Mouse (Mus musculus) frontal cortex, postnatal 10 days (tissue): ENCODE results near the gene Gm20388.

Experiments
- DNase-seq, 2 experiments: peaks; one replicate each; pipeline ENCODE4 v3.0.0; 2022; ENCODE audit warnings: low spot score in 2 of 2, mixed read lengths in 1 of 2

The Gm20388 gene

GRCm38 (mm10) chr8:122836696-122837095 is 2926.1 kb downstream of the Gm20388 start:
- no peak for DNase-seq

GRCm38 (mm10) chr8:122844161-122844560 is 2933.5 kb downstream of the Gm20388 start:
- DNase-seq: no peak

GRCm38 (mm10) chr8:122845662-122846061 is 2935.0 kb downstream of the Gm20388 start:
- no peak for DNase-seq

GRCm38 (mm10) chr8:122847829-122848561 is 2937.4 kb downstream of the Gm20388 start, which contains the start of gene Cdh15:
Cdh15 (plus strand) TSS chr8:122847966.
- DNase-seq: no peak

GRCm38 (mm10) chr8:122849152-122849910 is 2938.7 kb downstream of the Gm20388 start:
- no peak for DNase-seq

- no peak for DNase-seq
Observed at GRCm38 (mm10) chr8:122850641-122851240, 2940.1 kb downstream of the Gm20388 start.

GRCm38 (mm10) chr8:122851692-122852545 is 2941.3 kb downstream of the Gm20388 start:
- no peak for DNase-seq

- DNase-seq: no peak
Observed at GRCm38 (mm10) chr8:122852546-122852905, 2941.9 kb downstream of the Gm20388 start.

GRCm38 (mm10) chr8:122853340-122853771 is 2942.7 kb downstream of the Gm20388 start:
- DNase-seq: peak in 1 of 2 experiments; percentile 33

- no peak for DNase-seq
Observed at GRCm38 (mm10) chr8:122854388-122854787, 2943.7 kb downstream of the Gm20388 start.

GRCm38 (mm10) chr8:122855123-122855522 is 2944.5 kb downstream of the Gm20388 start:
- no peak for DNase-seq

GRCm38 (mm10) chr8:122856288-122856687 is 2945.6 kb downstream of the Gm20388 start:
- DNase-seq: no peak

- no peak for DNase-seq
Observed at GRCm38 (mm10) chr8:122859843-122860242, 2949.2 kb downstream of the Gm20388 start.

GRCm38 (mm10) chr8:122864719-122865129 is 2954.1 kb downstream of the Gm20388 start:
- DNase-seq: no peak

GRCm38 (mm10) chr8:122865441-122865840 is 2954.8 kb downstream of the Gm20388 start:
- no peak for DNase-seq

- no peak for DNase-seq
Observed at GRCm38 (mm10) chr8:122866231-122866630, 2955.6 kb downstream of the Gm20388 start.

GRCm38 (mm10) chr8:122867982-122868381 is 2957.3 kb downstream of the Gm20388 start:
- DNase-seq: no peak

GRCm38 (mm10) chr8:122870377-122870863 is 2959.8 kb downstream of the Gm20388 start:
- DNase-seq: no peak

- no peak for DNase-seq
Observed at GRCm38 (mm10) chr8:122871663-122872062, 2961.0 kb downstream of the Gm20388 start.

GRCm38 (mm10) chr8:122873171-122873570 is 2962.5 kb downstream of the Gm20388 start:
- DNase-seq: no peak

GRCm38 (mm10) chr8:122875186-122875585 is 2964.5 kb downstream of the Gm20388 start:
- no peak for DNase-seq
